Mouse (Mus musculus) CD4-positive, CD25-positive, alpha-beta regulatory T cell, adult 2 months (primary cell): ENCODE data around the gene Zfp869.
A peak's percentile ranks its signal among the peaks of the same experiment; 100 is the strongest.
"Not testable (repeated sequence)": the region's sequence is repeated elsewhere in the genome, so short reads cannot be mapped to it uniquely, and the experiment has no call there.

Source experiments
- DNase-seq: peaks from one replicate; pipeline ENCODE4 v3.0.0-alpha.2; 2012; ENCODE audit warnings: low read depth, low spot score

Gene Zfp869

GRCm38 (mm10) chr8:69710624-69711023 lies at the start of gene Zfp869:
Zfp869 (minus strand) TSS chr8:69710724.
- DNase-seq: not testable (repeated sequence)

GRCm38 (mm10) chr8:69758316-69758715 lies 47.8 kb upstream of the Zfp869 start:
- DNase-seq: no peak

GRCm38 (mm10) chr8:69752437-69752836 lies 41.9 kb upstream of the Zfp869 start:
- DNase-seq: no peak

GRCm38 (mm10) chr8:69749544-69750454 lies 39.3 kb upstream of the Zfp869 start, which contains the start of gene Zfp963:
Zfp963 (minus strand) TSS chr8:69749970.
- peak; percentile 98 for DNase-seq

- no peak for DNase-seq
Observed at GRCm38 (mm10) chr8:69741231-69741630, 30.7 kb upstream of the Zfp869 start.

GRCm38 (mm10) chr8:69740763-69741162 lies 30.2 kb upstream of the Zfp869 start:
- DNase-seq: no peak

- no peak for DNase-seq
Observed at GRCm38 (mm10) chr8:69735495-69735894, 25.0 kb upstream of the Zfp869 start.

- no peak for DNase-seq
Observed at GRCm38 (mm10) chr8:69717232-69717580, 6.7 kb upstream of the Zfp869 start.

- peak; percentile 98 for DNase-seq
Observed at GRCm38 (mm10) chr8:69716403-69717231, 6.1 kb upstream of the Zfp869 start.

- peak; percentile 21 for DNase-seq
Observed at GRCm38 (mm10) chr8:69715366-69715765, 4.8 kb upstream of the Zfp869 start.

GRCm38 (mm10) chr8:69713516-69713915 lies 3.0 kb upstream of the Zfp869 start:
- no peak for DNase-seq

GRCm38 (mm10) chr8:69701810-69702209 lies 8.7 kb downstream of the Zfp869 start:
- no peak for DNase-seq

- not testable (repeated sequence) for DNase-seq
Observed at GRCm38 (mm10) chr8:69665051-69665450, 45.5 kb downstream of the Zfp869 start.

GRCm38 (mm10) chr8:69661294-69661693 lies 49.2 kb downstream of the Zfp869 start:
- no peak for DNase-seq
